Mouse (Mus musculus) ES-E14 (cell line): ENCODE measurements around the gene Tmem186.

ENCODE experiments used
- CHD2 ChIP-seq: IDR thresholded peaks from 2 replicates; pipeline ENCODE4 v1.6.1; 2014; ENCODE audit warnings: mild to moderate bottlenecking, low read depth, low read length, inconsistent platforms
- HCFC1 ChIP-seq: IDR thresholded peaks from 2 replicates; pipeline ENCODE4 v1.6.1; 2012; ENCODE audit warnings: low read length, inconsistent platforms, borderline replicate concordance; ENCODE audit not compliant: insufficient read depth
- MAFK ChIP-seq: IDR thresholded peaks from 2 replicates; pipeline ENCODE4 v1.6.1; 2014; ENCODE audit warnings: mild to moderate bottlenecking, low read depth, low read length, inconsistent platforms; ENCODE audit not compliant: insufficient read depth

DNA sequence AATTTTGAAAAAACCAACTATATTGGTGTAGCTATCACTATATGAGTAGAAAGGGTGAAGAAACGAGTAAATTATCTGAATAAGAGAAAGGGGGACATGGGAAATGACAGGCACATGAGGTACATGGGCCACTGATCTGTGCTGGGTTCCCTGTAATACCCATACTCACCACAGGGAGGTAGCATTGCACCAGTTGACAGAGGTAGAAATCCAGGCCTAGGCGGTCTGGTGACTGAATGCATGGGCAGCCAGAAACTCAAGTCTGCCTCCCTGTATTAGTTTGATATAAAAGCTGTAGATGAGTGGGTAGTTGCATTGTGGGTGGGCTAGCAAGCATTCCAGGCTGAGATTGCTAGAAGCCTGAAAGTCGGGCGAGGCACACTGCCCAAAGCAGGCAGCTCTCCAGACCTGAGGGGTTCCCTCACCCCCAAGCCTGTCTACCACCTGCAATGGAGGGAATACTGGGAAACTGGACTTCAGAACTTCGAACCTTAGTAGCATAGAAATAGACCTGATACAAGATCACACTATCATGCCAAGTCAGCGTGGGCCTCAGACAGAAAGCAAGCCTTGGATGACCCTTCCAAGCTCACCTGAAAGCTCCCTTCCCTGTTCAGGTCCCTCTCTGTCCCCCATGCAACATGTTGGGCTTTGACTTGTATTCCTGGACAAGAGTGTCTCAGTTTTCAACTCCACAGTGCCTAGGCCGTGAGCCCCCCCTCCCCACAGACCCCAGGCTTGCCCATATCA is 48.8 kb upstream of the Tmem186 start:
- TF ChIP-seq MAFK (no peak), HCFC1 (no peak), CHD2 (no peak)
